Comparison of ENCODE assay signal across 27 mouse cellular contexts in the genomic region with DNA sequence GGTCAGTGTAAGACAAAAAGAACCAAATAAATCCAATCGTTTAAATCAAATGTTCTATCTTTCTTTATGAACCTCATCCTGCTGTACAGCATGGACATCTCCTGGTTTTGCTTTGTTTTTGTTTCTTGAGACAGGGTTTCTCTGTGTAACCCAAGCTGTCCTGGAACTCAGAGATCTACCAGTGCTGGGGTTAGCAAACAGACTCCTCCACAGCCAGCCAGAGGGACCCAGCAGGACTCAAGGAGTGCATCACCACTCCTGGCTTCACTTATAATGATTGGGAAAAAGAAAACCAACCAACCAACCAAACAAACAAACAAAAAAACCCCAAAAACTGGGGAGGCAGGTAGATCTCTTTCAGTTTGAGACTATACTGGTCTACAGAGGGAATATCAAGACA.
A peak's percentile ranks its signal among the peaks of the same experiment; 100 is the strongest.
DNase-seq lines count a peak whose midpoint lies in the region; ATAC-seq and TF ChIP-seq lines count a peak whose summit lies in the region.
"Had no signal": no experiment of that assay in that cellular context is flagged by ENCODE, and none has a peak within 500 bp of the region (broad histone marks: within the 10 kb centered on the region; RNA-seq: fewer than 3 reads in every experiment).

No protein-coding gene starts in this region.

- no peak overlapping the region for H3K4me2 ChIP-seq in heart, embryonic 15.5 days
- no peak overlapping the region for H3K4me2 ChIP-seq in kidney, postnatal 0 days (ENCODE audit: low read length)
- H3K4me2 ChIP-seq in lung, embryonic 16.5 days (ENCODE audit: low read depth, low read length), result no peak overlapping the region; the same call in 1 of the 2 replicates
- H3K4me2 ChIP-seq: embryonic facial prominence, embryonic 13.5 days; forebrain, embryonic 15.5 days; heart, embryonic 11.5 days; hindbrain, embryonic 13.5 days; limb, embryonic 13.5 days; liver, embryonic 11.5 days; midbrain, embryonic 15.5 days; stomach, embryonic 15.5 days had no signal

- intact Hi-C loops in heart, postnatal 14 days (cut with DNase I), result no loop called here

- ATAC-seq in heart, embryonic 15.5 days (replicated peaks; ENCODE audit: insufficient number of reproducible peaks, insufficient read depth, low FRiP score, low read depth), result no peak
- 0 out of 2 replicates have a peak, but pooled peaks have one; percentile 49 for ATAC-seq in kidney, postnatal 0 days (replicated peaks; ENCODE audit: low FRiP score, low read depth)
- ATAC-seq in lung, embryonic 16.5 days (ENCODE audit: low read depth), result no peak
- ATAC-seq: activated CD4-positive, CD25-positive, alpha-beta regulatory T cell, adult 4 months; midbrain, embryonic 15.5 days had no signal

- H3K36me3 ChIP-seq in heart, embryonic 15.5 days, result no peaks in the 10 kb centered on the region
- H3K36me3 ChIP-seq in kidney, postnatal 0 days (ENCODE audit: insufficient read depth, low read length), result no peaks in the 10 kb centered on the region
- 0 out of 2 replicates have a peak, but pooled peaks cover 2% of the 10 kb centered on the region for H3K36me3 ChIP-seq in lung, embryonic 16.5 days (ENCODE audit: control insufficient read depth, insufficient read depth, low read length)
- H3K36me3 ChIP-seq: embryonic facial prominence, embryonic 13.5 days; forebrain, embryonic 15.5 days; hindbrain, embryonic 13.5 days; midbrain, embryonic 15.5 days; stomach, embryonic 15.5 days had no signal

- peak overlapping the region; percentile 4; the same call in 1 of the 2 replicates for H3K27ac ChIP-seq in heart, embryonic 15.5 days
- 0 out of 2 replicates have a peak overlapping the region, but pooled peaks have one; percentile 25 for H3K27ac ChIP-seq in kidney, postnatal 0 days
- H3K27ac ChIP-seq in lung, embryonic 16.5 days (ENCODE audit: low read length), result peak overlapping the region; percentile 97
- H3K27ac ChIP-seq: forebrain, embryonic 10.5 days; forebrain, embryonic 15.5 days; hindbrain, embryonic 13.5 days; limb, embryonic 13.5 days; midbrain, embryonic 10.5 days; midbrain, embryonic 15.5 days; stomach, embryonic 15.5 days had no signal

- no peaks in the 10 kb centered on the region for H3K27me3 ChIP-seq in heart, embryonic 15.5 days
- H3K27me3 ChIP-seq in kidney, postnatal 0 days (ENCODE audit: insufficient read depth, low read length), result no peaks in the 10 kb centered on the region
- no peaks in the 10 kb centered on the region for H3K27me3 ChIP-seq in lung, embryonic 16.5 days (ENCODE audit: control insufficient read depth, insufficient read depth, low read depth, low read length)
- H3K27me3 ChIP-seq: embryonic facial prominence, embryonic 13.5 days; forebrain, embryonic 15.5 days; hindbrain, embryonic 13.5 days; limb, embryonic 13.5 days; midbrain, embryonic 15.5 days; stomach, embryonic 15.5 days had no signal

- H3K4me1 ChIP-seq in heart, embryonic 15.5 days (replicated peaks), result peaks cover 31% of the 10 kb centered on the region
- peaks cover 15% of the 10 kb centered on the region for H3K4me1 ChIP-seq in kidney, postnatal 0 days (replicated peaks; ENCODE audit: insufficient read depth, low read length)
- peaks cover 26% of the 10 kb centered on the region for H3K4me1 ChIP-seq in lung, embryonic 16.5 days (replicated peaks; ENCODE audit: control insufficient read depth, insufficient read depth, low read length)

- no peak overlapping the region for H3K4me3 ChIP-seq in heart, embryonic 15.5 days
- no peak overlapping the region for H3K4me3 ChIP-seq in kidney, postnatal 0 days (replicated peaks; ENCODE audit: low read depth, low read length)
- H3K4me3 ChIP-seq in lung, embryonic 16.5 days (ENCODE audit: low read length), result no peak overlapping the region
- H3K4me3 ChIP-seq: embryonic facial prominence, embryonic 13.5 days; forebrain, embryonic 10.5 days; forebrain, embryonic 15.5 days; hindbrain, embryonic 13.5 days; limb, embryonic 13.5 days; midbrain, embryonic 10.5 days; midbrain, embryonic 15.5 days; stomach, embryonic 15.5 days had no signal

- 61% methylated on average over 1 of the region's 1 CpGs for WGBS in heart, embryonic 15.5 days
- 36% methylated on average over 1 of the region's 1 CpGs for WGBS in kidney, postnatal 0 days
- 63% methylated on average over 1 of the region's 1 CpGs for WGBS in lung, embryonic 16.5 days

- no peak for TF ChIP-seq CTCF in kidney, postnatal 0 days (IDR thresholded peaks at IDR 0.05; ENCODE audit: low read depth)

- no peak overlapping the region for H3K9ac ChIP-seq in heart, embryonic 15.5 days
- no peak overlapping the region for H3K9ac ChIP-seq in kidney, postnatal 0 days (ENCODE audit: low read depth, low read length)
- H3K9ac ChIP-seq in lung, embryonic 16.5 days (ENCODE audit: low read length), result no peak overlapping the region
- H3K9ac ChIP-seq: embryonic facial prominence, embryonic 13.5 days; forebrain, embryonic 15.5 days; hindbrain, embryonic 13.5 days; limb, embryonic 13.5 days; midbrain, embryonic 15.5 days; stomach, embryonic 15.5 days had no signal

- DNase-seq in heart, postnatal 14 days, result no peak
- DNase-seq in kidney, postnatal 0 days (ENCODE audit: low spot score), result peak; percentile 50
- DNase-seq in kidney, postnatal 25 days, result no peak
- no peak for DNase-seq in lung, postnatal 25 days (ENCODE audit: low spot score)
- DNase-seq: adrenal gland, adult 2 months; adrenal gland, postnatal 36 days; B cell, adult 2 months; cerebellum, adult 18-20 months; cerebellum, postnatal 10 days; gastrocnemius, postnatal 36 days; heart, postnatal 4 days; kidney, postnatal 10 days; lung, adult 18-20 months; right cerebral cortex, postnatal 25 days had no signal

- no peaks in the 10 kb centered on the region for H3K9me3 ChIP-seq in heart, embryonic 15.5 days (replicated peaks)
- no peaks in the 10 kb centered on the region for H3K9me3 ChIP-seq in kidney, postnatal 0 days (replicated peaks; ENCODE audit: low read length)
- H3K9me3 ChIP-seq in lung, embryonic 16.5 days (ENCODE audit: control insufficient read depth, low read length), result 0 out of 2 replicates have a peak, but pooled peaks cover 3% of the 10 kb centered on the region
- H3K9me3 ChIP-seq: forebrain, embryonic 15.5 days; midbrain, embryonic 15.5 days; stomach, embryonic 15.5 days had no signal

Comparison
In these comparisons a context has a peak if more than half of its experiments do, and no peak if none do; other contexts are left out.
1. H3K27ac ChIP-seq: peak in every context shown above with its lines; median percentile 97 in lung, embryonic 16.5 days; 25 in kidney, postnatal 0 days; 4 in heart, embryonic 15.5 days.